Mouse (Mus musculus): ENCODE data around the gene Pim3. TPM values are rescaled to one million over a fixed set of nuclear protein-coding genes. Genes with fewer than 3 reads are reported as not detected.

Pim3 gene
- total and polyA plus RNA-seq, 3 experiments = 11.4 to 26.0 (median 19.0) TPM

DNA sequence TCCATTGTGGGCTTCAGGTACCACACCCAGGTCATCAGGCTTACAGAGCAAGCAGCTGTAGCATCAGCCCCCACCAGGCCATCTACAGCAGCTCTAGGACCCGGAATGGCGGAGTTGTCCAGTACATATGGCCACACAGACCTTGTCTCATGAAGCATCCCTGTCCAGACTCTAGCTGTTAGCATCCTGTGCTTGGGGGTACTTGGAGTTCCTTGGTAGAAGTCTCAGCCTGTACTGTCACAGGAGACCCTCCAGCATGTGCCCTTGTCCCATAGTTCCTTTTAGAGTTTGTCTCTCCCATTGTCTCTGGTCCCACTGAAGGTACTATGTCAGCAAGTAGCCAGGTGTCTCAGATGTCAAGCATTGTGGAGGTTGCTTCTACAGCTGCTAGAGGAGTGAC, 12.4 kb upstream of the Pim3 start:
- Histone ChIP-seq H3K9ac (ENCODE audit: insufficient read depth, low read depth) (no peak overlapping the region), H3K27me3 (replicated peaks) (peaks cover 79% of the 10 kb centered on the region), H3K4me3 (replicated peaks in 1 of 3; ENCODE audit: low read depth in 2 of 3, low read length in 2 of 3, poor library complexity in 1 of 3) (no peak overlapping the region), H3K9me3 (replicated peaks; ENCODE audit: low read length) (peaks cover 9% of the 10 kb centered on the region), H3K27ac (ENCODE audit: insufficient read depth, low read depth) (no peak overlapping the region), H3K4me1 (ENCODE audit: control insufficient read depth in 1 of 2, insufficient read depth in 2 of 2) (peaks cover 6 to 11% of the 10 kb centered on the region in 2 experiments; a peak in 3 of 4 replicates), H3K79me2 (replicated peaks; ENCODE audit: control insufficient read depth, extremely low read depth, insufficient read depth, poor library complexity, severe bottlenecking) (no peaks in the 10 kb centered on the region), H3K4me2 (ENCODE audit: insufficient read depth, low read depth, poor library complexity, severe bottlenecking) (no peak overlapping the region), H3K36me3 (replicated peaks in 1 of 2; ENCODE audit: control insufficient read depth in 1 of 2, insufficient read depth in 1 of 2, low read length in 1 of 2) (no peaks in the 10 kb centered on the region)
- dilution Hi-C loops (cut with MboI; ENCODE audit: extremely low pct_ligation_motif_present, extremely low pct_unique_long_range_greater_than_20kb, low sequenced_read_pairs) = no loop called here
- no peak for TF ChIP-seq TCF12 (IDR thresholded peaks at IDR 0.05; ENCODE audit: low read depth, low read length)
- TF ChIP-seq USF1 (IDR thresholded peaks at IDR 0.05; ENCODE audit: low read depth, low read length) = no peak
- TF ChIP-seq MYC (IDR thresholded peaks at IDR 0.05; ENCODE audit: low read depth, low read length) = no peak
- TF ChIP-seq GABPA (IDR thresholded peaks at IDR 0.05; ENCODE audit: insufficient replicate concordance, low read depth, low read length) = no peak
- no peak for TF ChIP-seq MAX (IDR thresholded peaks at IDR 0.05; ENCODE audit: low read length)
- TF ChIP-seq MEF2A (IDR thresholded peaks at IDR 0.05; ENCODE audit: borderline replicate concordance, low read depth, low read length) = no peak
- TF ChIP-seq ELF1 (IDR thresholded peaks at IDR 0.05; ENCODE audit: low read depth, low read length) = no peak
- TF ChIP-seq PAX5 (IDR thresholded peaks at IDR 0.05; ENCODE audit: low read length) = no peak
- no peak for TF ChIP-seq POLR2AphosphoS2 (IDR thresholded peaks at IDR 0.05; ENCODE audit: low read depth, low read length)
- no peak for TF ChIP-seq SMC3 (IDR thresholded peaks at IDR 0.05; ENCODE audit: low read depth, low read length)
- TF ChIP-seq UBTF (IDR thresholded peaks at IDR 0.05; ENCODE audit: low read depth, low read length) = no peak
- TF ChIP-seq SIN3A (IDR thresholded peaks at IDR 0.05; ENCODE audit: low read length) = no peak
- no peak for TF ChIP-seq MAFK (IDR thresholded peaks at IDR 0.05; ENCODE audit: insufficient replicate concordance, low read length)
- no peak for TF ChIP-seq NRF1 (IDR thresholded peaks at IDR 0.05; ENCODE audit: low read depth, low read length)
- no peak for TF ChIP-seq IRF4 (IDR thresholded peaks at IDR 0.05; ENCODE audit: low read depth, low read length)
- TF ChIP-seq MAZ (IDR thresholded peaks at IDR 0.05; ENCODE audit: low read depth, low read length) = no peak
- no peak for DNase-seq (ENCODE audit: extremely low read depth)
- in situ Hi-C loops (cut with MboI; ENCODE audit: low pct_ligation_motif_present, low pct_unique_long_range_greater_than_20kb, low sequenced_read_pairs) = no loop called here

DNA sequence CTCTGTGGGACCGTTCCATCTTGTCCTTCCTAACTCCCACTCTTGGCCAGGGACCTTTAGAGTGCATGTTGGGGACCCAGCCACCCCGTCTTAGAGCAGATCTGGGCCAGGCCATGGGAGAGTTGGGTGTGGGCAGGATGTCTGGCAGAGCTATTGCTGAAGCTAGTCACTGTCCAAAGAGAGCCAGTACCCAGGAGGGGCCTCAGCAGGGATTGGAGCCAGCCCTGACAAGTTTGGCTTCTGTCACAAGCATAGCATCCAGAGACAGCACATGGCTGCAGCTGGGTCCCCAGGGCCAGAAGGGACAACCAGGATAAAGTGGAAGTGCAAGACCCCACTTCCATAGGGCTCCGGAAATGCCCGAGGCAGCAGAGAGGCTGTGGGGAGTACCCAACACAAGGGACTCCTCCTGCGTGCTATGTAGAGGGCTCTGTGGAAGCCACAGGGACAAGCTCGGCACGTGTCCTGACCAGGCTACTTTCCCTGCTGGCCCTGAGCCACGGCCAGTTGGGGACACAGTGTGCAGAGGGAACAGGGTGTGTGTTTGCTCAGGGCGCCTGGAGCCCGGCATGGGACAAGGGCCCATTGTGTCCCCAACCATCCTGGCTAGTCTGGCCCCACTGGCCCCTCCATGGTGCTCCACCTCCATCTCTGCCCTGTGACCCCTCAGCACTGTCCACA, 11.7 kb upstream of the Pim3 start:
- H3K79me2 ChIP-seq (replicated peaks; ENCODE audit: control insufficient read depth, extremely low read depth, insufficient read depth, poor library complexity, severe bottlenecking) = no peaks in the 10 kb centered on the region
- dilution Hi-C loops (cut with MboI; ENCODE audit: extremely low pct_ligation_motif_present, extremely low pct_unique_long_range_greater_than_20kb, low sequenced_read_pairs) (no loop called here), in situ Hi-C loops (cut with MboI; ENCODE audit: low pct_ligation_motif_present, low pct_unique_long_range_greater_than_20kb, low sequenced_read_pairs) (no loop called here)
- peaks cover 8% of the 10 kb centered on the region for H3K9me3 ChIP-seq (replicated peaks; ENCODE audit: low read length)
- no peak overlapping the region for H3K4me3 ChIP-seq (replicated peaks in 1 of 3; ENCODE audit: low read depth in 2 of 3, low read length in 2 of 3, poor library complexity in 1 of 3)
- H3K27me3 ChIP-seq (replicated peaks) = peaks cover 73% of the 10 kb centered on the region
- no peak overlapping the region for H3K4me2 ChIP-seq (ENCODE audit: insufficient read depth, low read depth, poor library complexity, severe bottlenecking)
- H3K36me3 ChIP-seq (replicated peaks in 1 of 2; ENCODE audit: control insufficient read depth in 1 of 2, insufficient read depth in 1 of 2, low read length in 1 of 2) = no peaks in the 10 kb centered on the region
- H3K27ac ChIP-seq (ENCODE audit: insufficient read depth, low read depth) = no peak overlapping the region
- peaks cover 0 to 4% of the 10 kb centered on the region in 2 experiments; a peak in 2 of 4 replicates for H3K4me1 ChIP-seq (ENCODE audit: control insufficient read depth in 1 of 2, insufficient read depth in 2 of 2)
- no peak for DNase-seq (ENCODE audit: extremely low read depth)
- no peak overlapping the region for H3K9ac ChIP-seq (ENCODE audit: insufficient read depth, low read depth)
- TF ChIP-seq ZKSCAN1 (IDR thresholded peaks at IDR 0.05; ENCODE audit: borderline replicate concordance, low read depth, low read length) (no peak), HCFC1 (IDR thresholded peaks at IDR 0.05; ENCODE audit: low read depth, low read length) (no peak), TBP (conservative IDR thresholded peaks at IDR 0.05; ENCODE audit: low read depth, low read length) (no peak), POLR2AphosphoS2 (IDR thresholded peaks at IDR 0.05; ENCODE audit: low read depth, low read length) (no peak), GABPA (IDR thresholded peaks at IDR 0.05; ENCODE audit: insufficient replicate concordance, low read depth, low read length) (no peak), PAX5 (IDR thresholded peaks at IDR 0.05; ENCODE audit: low read length) (no peak), UBTF (IDR thresholded peaks at IDR 0.05; ENCODE audit: low read depth, low read length) (no peak), MXI1 (IDR thresholded peaks at IDR 0.05; ENCODE audit: low read depth, low read length) (no peak), ZC3H11A (IDR thresholded peaks at IDR 0.05; ENCODE audit: low read depth, low read length) (no peak), EP300 (IDR thresholded peaks at IDR 0.05; ENCODE audit: low read length) (no peak), ZNF384 (IDR thresholded peaks at IDR 0.05; ENCODE audit: low read depth, low read length) (no peak), USF1 (IDR thresholded peaks at IDR 0.05; ENCODE audit: low read depth, low read length) (no peak), NRF1 (IDR thresholded peaks at IDR 0.05; ENCODE audit: low read depth, low read length) (no peak)

All from CH12.LX (cell line).